26 mouse cellular contexts compared by ENCODE assay signal in the genomic region with DNA sequence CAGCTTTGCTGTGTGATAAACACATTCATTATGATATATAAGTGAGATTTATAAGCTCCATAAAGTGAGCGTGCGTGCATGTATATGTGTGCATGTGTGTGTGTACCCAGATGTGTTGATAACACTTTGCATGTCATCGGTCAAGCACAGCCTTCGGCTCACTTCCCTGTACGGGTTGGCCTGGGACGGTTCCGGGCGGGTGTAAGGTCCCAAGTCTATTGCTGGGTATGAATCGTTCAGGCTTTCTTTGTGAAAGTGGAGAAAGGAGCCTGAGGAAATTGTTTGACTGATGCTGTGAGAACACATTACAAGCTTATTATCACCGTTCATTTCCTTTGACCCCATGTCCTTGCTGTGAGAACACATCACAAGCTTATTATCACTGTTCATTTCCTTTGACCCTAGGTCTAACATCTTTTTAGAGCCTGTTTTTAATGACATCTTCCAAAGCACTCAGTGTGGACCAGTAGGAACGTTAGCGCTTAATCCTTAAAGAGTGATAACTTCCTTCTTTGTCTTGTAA. TPM values are rescaled to one million over a fixed set of nuclear protein-coding genes. Genes with fewer than 3 reads are reported as not detected.
DNase-seq lines count a peak whose midpoint lies in the region; ATAC-seq and TF ChIP-seq lines count a peak whose summit lies in the region.
"Had no signal": no experiment of that assay in that cellular context is flagged by ENCODE, and none has a peak within 500 bp of the region (broad histone marks: within the 10 kb centered on the region; RNA-seq: fewer than 3 reads in every experiment).

No protein-coding gene starts in this region.

- H3K36me3 ChIP-seq in forebrain, embryonic 11.5 days (ENCODE audit: control insufficient read depth, insufficient read depth, low read length), result no peaks in the 10 kb centered on the region
- no peaks in the 10 kb centered on the region for H3K36me3 ChIP-seq in forebrain, embryonic 10.5 days (replicated peaks)
- H3K36me3 ChIP-seq in heart, postnatal 0 days (replicated peaks; ENCODE audit: control insufficient read depth, insufficient read depth, low read length), result no peaks in the 10 kb centered on the region
- H3K36me3 ChIP-seq in liver, postnatal 0 days (replicated peaks; ENCODE audit: insufficient read depth, low read length), result no peaks in the 10 kb centered on the region
- no peaks in the 10 kb centered on the region for H3K36me3 ChIP-seq in liver, embryonic 11.5 days (ENCODE audit: control insufficient read depth, insufficient read depth, low read length)
- H3K36me3 ChIP-seq: embryonic facial prominence, embryonic 13.5 days; hindbrain, embryonic 12.5 days; limb, embryonic 10.5 days; midbrain, embryonic 15.5 days; neural tube, embryonic 13.5 days had no signal

- 67% methylated on average over 12 of the region's 12 CpGs for WGBS in forebrain, embryonic 11.5 days
- 76% methylated on average over 12 of the region's 12 CpGs for WGBS in forebrain, embryonic 10.5 days
- WGBS in heart, postnatal 0 days, result 66% methylated on average over 12 of the region's 12 CpGs
- WGBS in liver, postnatal 0 days (ENCODE audit: insufficient replicate concordance), result 75% methylated on average over 12 of the region's 12 CpGs
- 75% methylated on average over 12 of the region's 12 CpGs for WGBS in liver, embryonic 11.5 days

- no peak for TF ChIP-seq EP300 in heart, postnatal 0 days (IDR thresholded peaks at IDR 0.05; ENCODE audit: low read depth)
- TF ChIP-seq EP300 in liver, postnatal 0 days (IDR thresholded peaks at IDR 0.05; ENCODE audit: low read depth), result peak; percentile 40; the same call in 1 of the 2 replicates

- no peak for TF ChIP-seq CTCF in heart, postnatal 0 days (IDR thresholded peaks at IDR 0.05; ENCODE audit: low read depth)
- no peak for TF ChIP-seq CTCF in liver, postnatal 0 days (IDR thresholded peaks at IDR 0.05; ENCODE audit: low read depth)

- DNase-seq in forebrain, embryonic 11.5 days (ENCODE audit: low spot score), result no peak
- no peak for DNase-seq in forebrain, embryonic 10.5 days (ENCODE audit: extremely low spot score, low spot score)
- no peak for DNase-seq in heart, postnatal 0 days (ENCODE audit: low spot score)
- no peak for DNase-seq in heart, postnatal 10 days
- DNase-seq in liver, postnatal 0 days, result no peak
- DNase-seq in liver, embryonic 11.5 days (ENCODE audit: low spot score), result no peak
- DNase-seq in Muller cell, postnatal 12 days (ENCODE audit: inconsistent ontology term), result peak; percentile 33
- DNase-seq in right cerebral cortex, adult 2 months (ENCODE audit: low spot score in 2 of 2), result no peak
- DNase-seq: adrenal gland, postnatal 10 days; cerebellum, adult 2 months; cerebellum, postnatal 36 days; embryo, embryonic 11 days; gastrocnemius, postnatal 25 days; right cerebral cortex, postnatal 4 days had no signal

- intact Hi-C loops in heart, postnatal 10 days (cut with DNase I), result no loop called here

- H3K27me3 ChIP-seq in forebrain, embryonic 11.5 days (ENCODE audit: control insufficient read depth, insufficient read depth, low read length), result no peaks in the 10 kb centered on the region
- no peaks in the 10 kb centered on the region for H3K27me3 ChIP-seq in forebrain, embryonic 10.5 days (ENCODE audit: poor library complexity, severe bottlenecking)
- H3K27me3 ChIP-seq in heart, postnatal 0 days (ENCODE audit: control insufficient read depth, insufficient read depth, low read length), result no peaks in the 10 kb centered on the region
- H3K27me3 ChIP-seq in liver, postnatal 0 days (ENCODE audit: insufficient read depth, low read length), result no peaks in the 10 kb centered on the region
- H3K27me3 ChIP-seq in liver, embryonic 11.5 days (replicated peaks; ENCODE audit: control insufficient read depth, insufficient read depth, low read length), result no peaks in the 10 kb centered on the region
- H3K27me3 ChIP-seq: embryonic facial prominence, embryonic 13.5 days; hindbrain, embryonic 12.5 days; midbrain, embryonic 15.5 days; neural tube, embryonic 13.5 days had no signal

- H3K4me1 ChIP-seq in forebrain, embryonic 11.5 days (replicated peaks; ENCODE audit: control insufficient read depth, insufficient read depth, low read length), result no peaks in the 10 kb centered on the region
- H3K4me1 ChIP-seq in forebrain, embryonic 10.5 days, result peaks cover 10% of the 10 kb centered on the region; the same call in 1 of the 2 replicates
- H3K4me1 ChIP-seq in heart, postnatal 0 days (ENCODE audit: control insufficient read depth, insufficient read depth), result peaks cover 9% of the 10 kb centered on the region; the same call in 1 of the 2 replicates
- no peaks in the 10 kb centered on the region for H3K4me1 ChIP-seq in liver, postnatal 0 days (ENCODE audit: insufficient read depth)
- no peaks in the 10 kb centered on the region for H3K4me1 ChIP-seq in liver, embryonic 11.5 days (replicated peaks; ENCODE audit: control insufficient read depth, insufficient read depth, low read length)
- H3K4me1 ChIP-seq: hindbrain, embryonic 12.5 days; midbrain, embryonic 15.5 days; neural tube, embryonic 13.5 days had no signal

- H3K4me2 ChIP-seq in forebrain, embryonic 11.5 days (ENCODE audit: low read depth, low read length, severe bottlenecking), result no peak overlapping the region
- H3K4me2 ChIP-seq in heart, postnatal 0 days (ENCODE audit: low read depth, low read length), result no peak overlapping the region
- H3K4me2 ChIP-seq in liver, postnatal 0 days (ENCODE audit: low read depth, low read length), result no peak overlapping the region
- H3K4me2 ChIP-seq in liver, embryonic 11.5 days, result no peak overlapping the region
- H3K4me2 ChIP-seq: embryonic facial prominence, embryonic 13.5 days; hindbrain, embryonic 12.5 days; midbrain, embryonic 15.5 days; neural tube, embryonic 13.5 days had no signal

- H3K9me3 ChIP-seq in forebrain, embryonic 11.5 days (ENCODE audit: control insufficient read depth, low read length), result no peaks in the 10 kb centered on the region
- H3K9me3 ChIP-seq in forebrain, embryonic 10.5 days, result no peaks in the 10 kb centered on the region
- H3K9me3 ChIP-seq in heart, postnatal 0 days (replicated peaks; ENCODE audit: control insufficient read depth, low read length), result no peaks in the 10 kb centered on the region
- no peaks in the 10 kb centered on the region for H3K9me3 ChIP-seq in liver, postnatal 0 days (ENCODE audit: low read length)
- no peaks in the 10 kb centered on the region for H3K9me3 ChIP-seq in liver, embryonic 11.5 days (ENCODE audit: control insufficient read depth, low read length)
- H3K9me3 ChIP-seq: embryonic facial prominence, embryonic 13.5 days; hindbrain, embryonic 12.5 days; limb, embryonic 10.5 days; midbrain, embryonic 15.5 days; neural tube, embryonic 13.5 days had no signal

- no peak overlapping the region for H3K4me3 ChIP-seq in forebrain, embryonic 11.5 days (ENCODE audit: low read depth, low read length)
- no peak overlapping the region for H3K4me3 ChIP-seq in forebrain, embryonic 10.5 days
- H3K4me3 ChIP-seq in heart, postnatal 0 days (ENCODE audit: low read depth, low read length), result no peak overlapping the region
- no peak overlapping the region for H3K4me3 ChIP-seq in liver, postnatal 0 days (ENCODE audit: low read depth, low read length)
- H3K4me3 ChIP-seq in liver, embryonic 11.5 days (ENCODE audit: low read depth, low read length), result no peak overlapping the region
- H3K4me3 ChIP-seq: embryonic facial prominence, embryonic 13.5 days; erythroblast, embryonic 14.5 days; hindbrain, embryonic 12.5 days; layer of hippocampus, adult 2 months; limb, embryonic 10.5 days; midbrain, embryonic 15.5 days; neural tube, embryonic 13.5 days had no signal

- 0 out of 2 replicates have a peak, but pooled peaks have one; percentile 30 for ATAC-seq in forebrain, embryonic 11.5 days (replicated peaks; ENCODE audit: low FRiP score)
- 0 out of 2 replicates have a peak, but pooled peaks have one; percentile 14 for ATAC-seq in heart, postnatal 0 days (ENCODE audit: insufficient read depth, low read depth)
- no peak for ATAC-seq in liver, postnatal 0 days
- ATAC-seq in liver, embryonic 11.5 days (replicated peaks; ENCODE audit: low FRiP score), result no peak
- ATAC-seq: intestine, postnatal 0 days; midbrain, embryonic 15.5 days had no signal

- H3K9ac ChIP-seq in forebrain, embryonic 11.5 days (ENCODE audit: low read length), result no peak overlapping the region
- H3K9ac ChIP-seq in heart, postnatal 0 days (replicated peaks; ENCODE audit: low read depth, low read length), result no peak overlapping the region
- no peak overlapping the region for H3K9ac ChIP-seq in liver, postnatal 0 days (replicated peaks)
- no peak overlapping the region for H3K9ac ChIP-seq in liver, embryonic 11.5 days (ENCODE audit: low read depth, low read length)
- H3K9ac ChIP-seq: embryonic facial prominence, embryonic 13.5 days; hindbrain, embryonic 12.5 days; liver, embryonic 14.5 days; midbrain, embryonic 15.5 days; neural tube, embryonic 13.5 days had no signal

- no peak overlapping the region for H3K27ac ChIP-seq in forebrain, embryonic 11.5 days (ENCODE audit: low read depth, low read length)
- no peak overlapping the region for H3K27ac ChIP-seq in forebrain, embryonic 10.5 days
- H3K27ac ChIP-seq in heart, postnatal 0 days (ENCODE audit: low read depth), result no peak overlapping the region
- no peak overlapping the region; the same call in 1 of the 2 replicates for H3K27ac ChIP-seq in liver, postnatal 0 days (ENCODE audit: low read depth)
- H3K27ac ChIP-seq in liver, embryonic 11.5 days (ENCODE audit: low read depth, low read length), result no peak overlapping the region
- H3K27ac ChIP-seq: embryonic facial prominence, embryonic 13.5 days; hindbrain, embryonic 12.5 days; layer of hippocampus, adult 2 months; limb, embryonic 10.5 days; liver, embryonic 14.5 days; macrophage; midbrain, embryonic 15.5 days; neural tube, embryonic 13.5 days had no signal

RNA-seq across cellular contexts. Expression of a gene that starts 14.4 kb away (rescaled TPM):
- polyA plus RNA-seq in forebrain, embryonic 11.5 days (2014; fragmentation: Nextera tagmentation; extraction: Ambion mirVana), result 3.4 and 4.1 TPM in 2 replicates
- polyA plus RNA-seq in forebrain, embryonic 10.5 days (2016; fragmentation: Nextera tagmentation; extraction: Ambion mirVana), result 1.9 and 2.4 TPM in 2 replicates
- total RNA-seq in heart, postnatal 0 days (2014; rRNA removed; ENCODE audit: low replicate concordance), result 0.81 and 3.7 TPM in 2 replicates
- 1.6 and 1.8 TPM in 2 replicates for polyA plus RNA-seq in heart, postnatal 0 days (2015; fragmentation: Nextera tagmentation; extraction: Ambion mirVana)
- 1 to 10 TPM; 6.0 to 6.7 TPM for total RNA-seq in heart, postnatal 10 days (2021)
- polyA plus RNA-seq in liver, postnatal 0 days (2015; fragmentation: Nextera tagmentation; extraction: Ambion mirVana), result 7.3 and 9.4 TPM in 2 replicates
- 2.8 and 3.6 TPM in 2 replicates for polyA plus RNA-seq in liver, embryonic 11.5 days (2014; fragmentation: Nextera tagmentation; extraction: Ambion mirVana)
- polyA plus RNA-seq: erythroblast, embryonic 14.5 days had no signal

RNA-seq across cellular contexts. Expression of a gene that starts 37.4 kb away (rescaled TPM):
- polyA plus RNA-seq in forebrain, embryonic 11.5 days (2014; fragmentation: Nextera tagmentation; extraction: Ambion mirVana), result 0.85 and 1.7 TPM in 2 replicates
- 1.6 TPM in 2 replicates for polyA plus RNA-seq in forebrain, embryonic 10.5 days (2016; fragmentation: Nextera tagmentation; extraction: Ambion mirVana)
- 0.31 TPM in 1 of 2 replicates, not detected in the other for total RNA-seq in heart, postnatal 0 days (2014; rRNA removed; ENCODE audit: low replicate concordance)
- 0.29 and 0.33 TPM in 2 replicates for polyA plus RNA-seq in heart, postnatal 0 days (2015; fragmentation: Nextera tagmentation; extraction: Ambion mirVana)
- not detected for total RNA-seq in heart, postnatal 10 days (2021)
- 2.0 and 2.1 TPM in 2 replicates for polyA plus RNA-seq in liver, postnatal 0 days (2015; fragmentation: Nextera tagmentation; extraction: Ambion mirVana)
- polyA plus RNA-seq in liver, embryonic 11.5 days (2014; fragmentation: Nextera tagmentation; extraction: Ambion mirVana), result 2.3 and 2.8 TPM in 2 replicates
- total RNA-seq: gastrocnemius, postnatal 25 days; layer of hippocampus, adult 2 months; layer of hippocampus, postnatal 25 days had no signal
- polyA plus RNA-seq: cerebellum, adult 2 months; erythroblast, embryonic 14.5 days had no signal

RNA-seq across cellular contexts. Expression of a gene that starts 55.9 kb away (rescaled TPM):
- polyA plus RNA-seq in forebrain, embryonic 11.5 days (2014; fragmentation: Nextera tagmentation; extraction: Ambion mirVana), result not detected in 2 replicates
- 0.17 and 0.20 TPM in 2 replicates for polyA plus RNA-seq in forebrain, embryonic 10.5 days (2016; fragmentation: Nextera tagmentation; extraction: Ambion mirVana)
- total RNA-seq in heart, postnatal 0 days (2014; rRNA removed; ENCODE audit: low replicate concordance), result not detected in 2 replicates
- polyA plus RNA-seq in heart, postnatal 0 days (2015; fragmentation: Nextera tagmentation; extraction: Ambion mirVana), result not detected in 2 replicates
- not detected for total RNA-seq in heart, postnatal 10 days (2021)
- not detected in 2 replicates for polyA plus RNA-seq in liver, postnatal 0 days (2015; fragmentation: Nextera tagmentation; extraction: Ambion mirVana)
- polyA plus RNA-seq in liver, embryonic 11.5 days (2014; fragmentation: Nextera tagmentation; extraction: Ambion mirVana), result not detected in 2 replicates
- total RNA-seq: adrenal gland, postnatal 10 days; gastrocnemius, postnatal 25 days; heart, adult 8-10 months; layer of hippocampus, adult 2 months; layer of hippocampus, postnatal 25 days had no signal
- polyA plus RNA-seq: cerebellum, adult 2 months; erythroblast, embryonic 14.5 days; hindbrain, embryonic 12.5 days; intestine, postnatal 0 days; liver, embryonic 14.5 days; macrophage; neural tube, embryonic 13.5 days had no signal

Comparison
In these comparisons a context has a peak if more than half of its experiments do, and no peak if none do; other contexts are left out.
1. ATAC-seq: peak in forebrain, embryonic 11.5 days (single experiment) and heart, postnatal 0 days (single experiment); none in liver, postnatal 0 days (single experiment) and liver, embryonic 11.5 days (single experiment).